Mouse (Mus musculus): Measurements from ENCODE around the gene 4932415D10Rik. TPM values are rescaled to one million over a fixed set of nuclear protein-coding genes. Genes with fewer than 3 reads are reported as not detected.
A peak's percentile ranks its signal among the peaks of the same experiment; 100 is the strongest.

4932415D10Rik gene
- polyA plus RNA-seq, 1 experiment from 2014 or later = not detected

GRCm38 (mm10) chr10:82245021-82245420, 71.4 kb downstream of the 4932415D10Rik start:
- H3K9ac ChIP-seq (replicated peaks; ENCODE audit: low read length) = no peak overlapping the region
- H3K4me2 ChIP-seq (ENCODE audit: low read length) = no peak overlapping the region
- H3K36me3 ChIP-seq (ENCODE audit: control insufficient read depth, insufficient read depth, low read length) = no peaks in the 10 kb centered on the region
- no peaks in the 10 kb centered on the region for H3K27me3 ChIP-seq (ENCODE audit: control insufficient read depth, insufficient read depth, low read length)
- ATAC-seq (ENCODE audit: low FRiP score, low TSS enrichment) (no peak), DNase-seq (no peak)
- no peaks in the 10 kb centered on the region for H3K9me3 ChIP-seq (ENCODE audit: control insufficient read depth, low read length)
- no peak overlapping the region for H3K27ac ChIP-seq (replicated peaks; ENCODE audit: low read depth, low read length)
- peaks cover 4% of the 10 kb centered on the region for H3K4me1 ChIP-seq (ENCODE audit: control insufficient read depth, insufficient read depth, low read length)
- H3K4me3 ChIP-seq (replicated peaks; ENCODE audit: low read depth, low read length) = no peak overlapping the region

- 73% methylated on average over 5 of the region's 5 CpGs for WGBS
- ATAC-seq (ENCODE audit: low FRiP score, low TSS enrichment) (peak; percentile 35; the same call in 1 of the 2 replicates), DNase-seq (no peak)
- H3K36me3 ChIP-seq (ENCODE audit: control insufficient read depth, insufficient read depth, low read length) = peaks cover 5% of the 10 kb centered on the region; the same call in 1 of the 2 replicates
- peak overlapping the region; percentile 86; the same call in 1 of the 2 replicates for H3K27ac ChIP-seq (replicated peaks; ENCODE audit: low read depth, low read length)
- peaks cover 8% of the 10 kb centered on the region for H3K4me1 ChIP-seq (ENCODE audit: control insufficient read depth, insufficient read depth, low read length)
- peaks cover 21% of the 10 kb centered on the region for H3K9me3 ChIP-seq (ENCODE audit: control insufficient read depth, low read length)
- H3K4me2 ChIP-seq (ENCODE audit: low read length) = peak overlapping the region; percentile 64
- no peaks in the 10 kb centered on the region for H3K27me3 ChIP-seq (ENCODE audit: control insufficient read depth, insufficient read depth, low read length)
- H3K4me3 ChIP-seq (replicated peaks; ENCODE audit: low read depth, low read length) = peak overlapping the region; percentile 86
- H3K9ac ChIP-seq (replicated peaks; ENCODE audit: low read length) = no peak overlapping the region
Measured at GRCm38 (mm10) chr10:82241401-82241788, 75.0 kb downstream of the 4932415D10Rik start.

- Histone ChIP-seq H3K9me3 (ENCODE audit: control insufficient read depth, low read length) (peaks cover 23% of the 10 kb centered on the region), H3K4me2 (ENCODE audit: low read length) (peak within 1 kb of the TSS; percentile 64), H3K27me3 (ENCODE audit: control insufficient read depth, insufficient read depth, low read length) (no peaks in the 10 kb centered on the region), H3K36me3 (ENCODE audit: control insufficient read depth, insufficient read depth, low read length) (peaks cover 6% of the 10 kb centered on the region; the same call in 1 of the 2 replicates), H3K4me1 (ENCODE audit: control insufficient read depth, insufficient read depth, low read length) (peaks cover 8% of the 10 kb centered on the region), H3K4me3 (replicated peaks; ENCODE audit: low read depth, low read length) (peak within 1 kb of the TSS; percentile 86), H3K27ac (replicated peaks; ENCODE audit: low read depth, low read length) (peak within 1 kb of the TSS; percentile 86), H3K9ac (replicated peaks; ENCODE audit: low read length) (peak within 1 kb of the TSS; percentile 84)
- WGBS = 2% methylated on average over 27 of the region's 27 CpGs
- ATAC-seq (ENCODE audit: low FRiP score, low TSS enrichment) (peak; percentile 100), DNase-seq (peak; percentile 93)
Measured at GRCm38 (mm10) chr10:82240742-82241400, 75.5 kb downstream of the 4932415D10Rik start, which contains the start of gene Zfp938. TSS of gene Zfp938 (minus strand) at chr10:82241280.

Other genes with a start within 250 kb of the 4932415D10Rik start
- gene BC024063, start 233.2 kb downstream of the 4932415D10Rik start, polyA plus RNA-seq (2014; fragmentation: Nextera tagmentation; extraction: Ambion mirVana) = 10.3 and 11.6 TPM in 2 replicates
- 13.5 and 17.8 TPM in 2 replicates for gene AU041133, start 188.6 kb downstream of the 4932415D10Rik start, polyA plus RNA-seq (2014; fragmentation: Nextera tagmentation; extraction: Ambion mirVana)
- 26.5 and 29.8 TPM in 2 replicates for gene Zfp938, start 75.3 kb downstream of the 4932415D10Rik start, polyA plus RNA-seq (2014; fragmentation: Nextera tagmentation; extraction: Ambion mirVana)
- gene Gm4924, start 37.7 kb upstream of the 4932415D10Rik start, polyA plus RNA-seq (2014; fragmentation: Nextera tagmentation; extraction: Ambion mirVana) = 13.7 and 14.4 TPM in 2 replicates
- not detected in 2 replicates for gene Gm1553, start 176.0 kb upstream of the 4932415D10Rik start, polyA plus RNA-seq (2014; fragmentation: Nextera tagmentation; extraction: Ambion mirVana)

All from midbrain, embryonic 14.5 days (tissue).